Mouse (Mus musculus): ENCODE data around the gene Mettl26. TPM values are rescaled to one million over a fixed set of nuclear protein-coding genes. Genes with fewer than 3 reads are reported as not detected.

Mettl26 gene
- polyA plus RNA-seq, 1 experiment from 2014 or later: 45.7 TPM

GRCm38 (mm10) chr17:25883268-25883667 is 8.4 kb downstream of the Mettl26 start:
- Histone ChIP-seq H3K4me2 (no peak overlapping the region), H3K36me3 (ENCODE audit: insufficient read depth) (peaks cover 68% of the 10 kb centered on the region), H3K9ac (no peak overlapping the region), H3K4me1 (ENCODE audit: insufficient read depth) (no peaks in the 10 kb centered on the region), H3K27me3 (ENCODE audit: insufficient read depth, low read length) (no peaks in the 10 kb centered on the region), H3K9me3 (ENCODE audit: low read depth, low read length) (no peaks in the 10 kb centered on the region), H3K27ac (ENCODE audit: low read depth) (no peak overlapping the region), H3K4me3 (ENCODE audit: low read depth, low read length) (no peak overlapping the region)
- no peak for TF ChIP-seq CTCF (IDR thresholded peaks at IDR 0.05; ENCODE audit: low read depth)
- ATAC-seq (ENCODE audit: insufficient read depth): no peak
- WGBS: 82% methylated on average over 8 of the region's 8 CpGs
- DNase-seq: no peak

GRCm38 (mm10) chr17:25883824-25884223 is 8.9 kb downstream of the Mettl26 start:
- Histone ChIP-seq H3K9ac (no peak overlapping the region), H3K27me3 (ENCODE audit: insufficient read depth, low read length) (no peaks in the 10 kb centered on the region), H3K9me3 (ENCODE audit: low read depth, low read length) (no peaks in the 10 kb centered on the region), H3K4me1 (ENCODE audit: insufficient read depth) (no peaks in the 10 kb centered on the region), H3K4me2 (no peak overlapping the region), H3K36me3 (ENCODE audit: insufficient read depth) (peaks cover 64% of the 10 kb centered on the region), H3K4me3 (ENCODE audit: low read depth, low read length) (no peak overlapping the region), H3K27ac (ENCODE audit: low read depth) (no peak overlapping the region)
- no peak for TF ChIP-seq CTCF (IDR thresholded peaks at IDR 0.05; ENCODE audit: low read depth)
- ATAC-seq (ENCODE audit: insufficient read depth) (no peak), DNase-seq (no peak)
- 87% methylated on average over 3 of the region's 3 CpGs for WGBS

DNA sequence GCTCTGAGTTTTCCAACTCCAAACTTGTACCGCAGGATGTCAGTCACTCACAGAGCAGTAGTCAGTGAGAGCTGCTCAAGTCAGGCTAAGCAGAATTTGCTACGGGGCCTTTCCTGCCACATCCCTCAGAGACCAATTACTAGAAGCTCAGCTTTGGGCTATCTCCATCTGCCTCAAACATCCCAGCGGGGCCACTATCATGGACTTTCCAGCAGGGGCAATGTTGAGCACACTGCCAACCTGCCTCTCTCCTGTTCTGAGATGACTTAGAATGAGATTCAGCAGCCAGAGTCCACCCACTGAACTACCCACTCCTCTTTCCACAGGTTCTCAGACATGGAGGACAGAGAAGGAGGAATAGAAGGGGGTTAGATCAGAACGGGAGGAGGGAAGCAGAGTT is 10.8 kb downstream of the Mettl26 start:
- Histone ChIP-seq H3K4me3 (ENCODE audit: low read depth, low read length) (no peak overlapping the region), H3K4me1 (ENCODE audit: insufficient read depth) (no peaks in the 10 kb centered on the region), H3K36me3 (ENCODE audit: insufficient read depth) (peaks cover 67% of the 10 kb centered on the region), H3K9ac (no peak overlapping the region), H3K27ac (ENCODE audit: low read depth) (no peak overlapping the region), H3K27me3 (ENCODE audit: insufficient read depth, low read length) (no peaks in the 10 kb centered on the region), H3K4me2 (no peak overlapping the region), H3K9me3 (ENCODE audit: low read depth, low read length) (no peaks in the 10 kb centered on the region)
- ATAC-seq (ENCODE audit: insufficient read depth): no peak
- peak; percentile 51 for TF ChIP-seq CTCF (IDR thresholded peaks at IDR 0.05; ENCODE audit: low read depth)
- DNase-seq: peak; percentile 32
- 66% methylated on average over 4 of the region's 4 CpGs for WGBS

- no peak overlapping the region for H3K4me2 ChIP-seq
- DNase-seq (no peak), ATAC-seq (ENCODE audit: insufficient read depth) (no peak)
- H3K27ac ChIP-seq (ENCODE audit: low read depth): no peak overlapping the region
- H3K9ac ChIP-seq: no peak overlapping the region
- no peaks in the 10 kb centered on the region for H3K27me3 ChIP-seq (ENCODE audit: insufficient read depth, low read length)
- H3K4me1 ChIP-seq (ENCODE audit: insufficient read depth): no peaks in the 10 kb centered on the region
- H3K36me3 ChIP-seq (ENCODE audit: insufficient read depth): peaks cover 61% of the 10 kb centered on the region
- no peak for TF ChIP-seq CTCF (IDR thresholded peaks at IDR 0.05; ENCODE audit: low read depth)
- H3K9me3 ChIP-seq (ENCODE audit: low read depth, low read length): no peaks in the 10 kb centered on the region
- no peak overlapping the region for H3K4me3 ChIP-seq (ENCODE audit: low read depth, low read length)
Measured at GRCm38 (mm10) chr17:25886806-25887205, 11.9 kb downstream of the Mettl26 start.

DNA sequence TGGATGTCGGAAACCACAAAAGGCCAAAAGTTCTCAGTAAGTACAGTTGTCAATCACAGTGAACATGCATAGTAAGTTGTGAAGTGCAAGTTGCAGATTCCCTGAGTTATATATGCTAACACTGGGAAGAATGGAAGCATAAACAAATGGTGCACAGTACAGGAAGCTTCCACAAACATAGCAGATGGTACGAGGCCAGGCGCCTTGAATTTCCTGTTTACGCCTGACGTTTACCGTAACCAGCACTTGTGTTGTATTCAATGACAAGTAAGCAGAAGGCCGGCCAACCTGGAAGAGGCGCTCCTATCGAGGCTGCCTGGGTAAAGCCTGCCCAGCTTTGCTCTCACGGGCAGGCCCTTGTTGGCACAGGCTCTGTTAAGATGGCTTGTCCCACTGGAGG is 12.6 kb downstream of the Mettl26 start:
- WGBS: 74% methylated on average over 10 of the region's 10 CpGs
- no peak; the same call in 1 of the 2 replicates for ATAC-seq (ENCODE audit: insufficient read depth)

GRCm38 (mm10) chr17:25888837-25889236 is 14.0 kb downstream of the Mettl26 start:
- Histone ChIP-seq H3K4me1 (ENCODE audit: insufficient read depth) (no peaks in the 10 kb centered on the region), H3K9ac (no peak overlapping the region), H3K9me3 (ENCODE audit: low read depth, low read length) (no peaks in the 10 kb centered on the region), H3K27me3 (ENCODE audit: insufficient read depth, low read length) (no peaks in the 10 kb centered on the region), H3K36me3 (ENCODE audit: insufficient read depth) (peaks cover 41% of the 10 kb centered on the region), H3K4me3 (ENCODE audit: low read depth, low read length) (no peak overlapping the region), H3K4me2 (no peak overlapping the region), H3K27ac (ENCODE audit: low read depth) (no peak overlapping the region)
- DNase-seq (no peak), ATAC-seq (ENCODE audit: insufficient read depth) (no peak)
- whole genome bisulfite sequencing: 79% methylated on average over 3 of the region's 3 CpGs
- TF ChIP-seq CTCF (IDR thresholded peaks at IDR 0.05; ENCODE audit: low read depth): no peak

More for the DNA sequence above, 12.6 kb downstream of the Mettl26 start:
- Histone ChIP-seq H3K9me3 (ENCODE audit: low read depth, low read length) (no peaks in the 10 kb centered on the region), H3K9ac (no peak overlapping the region), H3K36me3 (ENCODE audit: insufficient read depth) (peaks cover 54% of the 10 kb centered on the region), H3K4me2 (no peak overlapping the region), H3K4me1 (ENCODE audit: insufficient read depth) (no peaks in the 10 kb centered on the region), H3K27me3 (ENCODE audit: insufficient read depth, low read length) (no peaks in the 10 kb centered on the region), H3K4me3 (ENCODE audit: low read depth, low read length) (no peak overlapping the region), H3K27ac (ENCODE audit: low read depth) (no peak overlapping the region)
- no peak for TF ChIP-seq CTCF (IDR thresholded peaks at IDR 0.05; ENCODE audit: low read depth)
- DNase-seq: peak; percentile 66

DNA sequence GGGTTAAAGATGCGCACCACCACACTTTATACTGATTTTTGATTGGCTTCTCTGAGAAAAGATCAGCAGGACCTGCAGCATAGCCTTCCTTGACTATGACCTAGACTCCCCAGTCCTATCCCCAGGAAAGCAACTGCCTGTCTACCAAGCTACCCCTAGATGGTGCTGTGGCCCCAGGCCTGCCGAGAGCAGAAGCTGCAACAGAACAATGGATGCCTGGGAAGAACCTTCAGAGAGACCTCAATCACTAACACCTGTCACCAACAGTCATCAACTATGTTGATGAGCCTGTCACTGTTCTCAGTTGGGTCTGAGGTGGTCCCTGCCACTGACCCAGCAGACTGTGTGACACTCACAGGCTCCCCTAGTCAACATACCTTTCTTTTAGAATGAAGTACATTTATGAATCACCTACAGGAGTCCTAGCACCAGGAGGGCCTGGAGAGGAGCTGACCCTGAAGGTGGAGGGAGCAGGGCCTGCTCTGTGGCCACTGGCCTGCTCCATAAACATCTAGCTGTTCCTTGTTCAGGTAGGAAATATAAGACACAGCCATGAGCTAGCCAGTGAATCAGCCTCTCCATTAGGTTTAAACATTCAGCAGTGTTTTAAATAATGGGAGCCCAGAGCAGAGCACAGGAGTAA is 19.2 kb downstream of the Mettl26 start:
- Histone ChIP-seq H3K9ac (no peak overlapping the region), H3K4me1 (ENCODE audit: insufficient read depth) (no peaks in the 10 kb centered on the region), H3K36me3 (ENCODE audit: insufficient read depth) (peaks cover 12% of the 10 kb centered on the region; the same call in 1 of the 2 replicates), H3K9me3 (ENCODE audit: low read depth, low read length) (no peaks in the 10 kb centered on the region), H3K27ac (ENCODE audit: low read depth) (no peak overlapping the region), H3K4me2 (no peak overlapping the region), H3K4me3 (ENCODE audit: low read depth, low read length) (no peak overlapping the region), H3K27me3 (ENCODE audit: insufficient read depth, low read length) (no peaks in the 10 kb centered on the region)
- peak; percentile 90 for TF ChIP-seq CTCF (IDR thresholded peaks at IDR 0.05; ENCODE audit: low read depth)
- ATAC-seq (ENCODE audit: insufficient read depth) (peak; percentile 44; the same call in 1 of the 2 replicates), DNase-seq (peak; percentile 83)
- WGBS: 24% methylated on average over 2 of the region's 2 CpGs
